Mouse (Mus musculus) embryonic fibroblast, embryonic 13.5 days (primary cell): Measurements from ENCODE around the gene Pramef20. TPM values are rescaled to one million over a fixed set of nuclear protein-coding genes. Genes with fewer than 3 reads are reported as not detected.
"Not testable (repeated sequence)": the region's sequence is repeated elsewhere in the genome, so short reads cannot be mapped to it uniquely, and the experiment has no call there.

Experiments
- H3K27ac ChIP-seq: 2 replicates; pipeline ENCODE4 v1.5.1; 2012; ENCODE audit warnings: low read length, control low read depth, inconsistent platforms; ENCODE audit not compliant: insufficient read depth
- H3K4me1 ChIP-seq: 2 replicates; pipeline ENCODE4 v1.6.1; 2011; ENCODE audit warnings: low read length; ENCODE audit not compliant: control insufficient read depth, insufficient read depth
- H3K4me3 ChIP-seq: 2 replicates; pipeline ENCODE4 v1.5.1; 2011; ENCODE audit warnings: mild to moderate bottlenecking, control low read depth, low read length; ENCODE audit not compliant: insufficient read depth
- CTCF ChIP-seq: IDR thresholded peaks from 2 replicates; pipeline ENCODE4 v1.5.1; 2011; ENCODE audit warnings: mild to moderate bottlenecking, control low read depth, low read length, moderate library complexity, borderline replicate concordance; ENCODE audit not compliant: insufficient read depth
- POLR2A ChIP-seq: IDR thresholded peaks from 2 replicates; pipeline ENCODE4 v1.6.1; 2011; ENCODE audit warnings: low read depth, mild to moderate bottlenecking, control low read depth, low read length, moderate library complexity
- polyA plus RNA-seq: library from polyadenylated mRNA; stranded (reverse); fragments of >200 nt; gene quantifications from 2 replicates; pipeline ENCODE4 v1.2.4, GENCODE M21; 2011; ENCODE audit warnings: low read depth; ENCODE audit not compliant: missing spikeins, insufficient read length

The Pramef20 gene
- polyA plus RNA-seq = not detected in 2 replicates

- Histone ChIP-seq H3K27ac (no peak within 1 kb of the TSS), H3K4me3 (no peak within 1 kb of the TSS), H3K4me1 (no peaks in the 10 kb centered on the region)
- no peak for TF ChIP-seq POLR2A
- TF ChIP-seq CTCF = no peak
These were observed at the start of gene Pramef20 for GRCm38 (mm10) chr4:144377911-144378310. TSS of gene Pramef20 (minus strand) at chr4:144377933.

- Histone ChIP-seq H3K27ac (no peak overlapping the region), H3K4me3 (no peak overlapping the region), H3K4me1 (no peaks in the 10 kb centered on the region)
- no peak for TF ChIP-seq POLR2A
- TF ChIP-seq CTCF = no peak
These were observed 46.9 kb upstream of the Pramef20 start for GRCm38 (mm10) chr4:144424590-144424989.

GRCm38 (mm10) chr4:144420644-144421043 lies 42.9 kb upstream of the Pramef20 start:
- no peak for TF ChIP-seq POLR2A
- peak; percentile 23; the same call in 1 of the 2 replicates for TF ChIP-seq CTCF
- Histone ChIP-seq H3K4me1 (no peaks in the 10 kb centered on the region), H3K4me3 (no peak overlapping the region), H3K27ac (no peak overlapping the region)

- TF ChIP-seq POLR2A (no peak), CTCF (no peak)
- Histone ChIP-seq H3K4me1 (no peaks in the 10 kb centered on the region), H3K4me3 (no peak within 1 kb of the TSS), H3K27ac (no peak within 1 kb of the TSS)
These were observed 30.6 kb upstream of the Pramef20 start, which contains the start of gene Pramef12 for GRCm38 (mm10) chr4:144408290-144408689. TSS of gene Pramef12 (minus strand) at chr4:144408464.

- no peak overlapping the region for H3K27ac ChIP-seq
- TF ChIP-seq CTCF = no peak
- no peak for TF ChIP-seq POLR2A
- H3K4me3 ChIP-seq = no peak overlapping the region
- no peaks in the 10 kb centered on the region for H3K4me1 ChIP-seq
These were observed 28.5 kb upstream of the Pramef20 start for GRCm38 (mm10) chr4:144406261-144406660.

GRCm38 (mm10) chr4:144404456-144405086 lies 26.8 kb upstream of the Pramef20 start:
- H3K4me1 ChIP-seq = no peaks in the 10 kb centered on the region
- H3K27ac ChIP-seq = peak overlapping the region; percentile 15
- no peak for TF ChIP-seq CTCF
- TF ChIP-seq POLR2A = 0 out of 2 replicates have a peak, but pooled peaks have one; percentile 20
- no peak overlapping the region for H3K4me3 ChIP-seq

- TF ChIP-seq POLR2A (no peak), CTCF (no peak)
- H3K4me1 ChIP-seq = no peaks in the 10 kb centered on the region
- H3K4me3 ChIP-seq = no peak overlapping the region
- no peak overlapping the region for H3K27ac ChIP-seq
These were observed 25.0 kb upstream of the Pramef20 start for GRCm38 (mm10) chr4:144402712-144403111.

GRCm38 (mm10) chr4:144396316-144396715 lies 18.6 kb upstream of the Pramef20 start:
- H3K4me3 ChIP-seq = no peak overlapping the region
- H3K27ac ChIP-seq = no peak overlapping the region
- TF ChIP-seq CTCF (no peak), POLR2A (no peak)
- no peaks in the 10 kb centered on the region for H3K4me1 ChIP-seq

- not testable (repeated sequence) for H3K4me3 ChIP-seq, H3K27ac ChIP-seq, H3K4me1 ChIP-seq
These were observed 20.1 kb downstream of the Pramef20 start, which contains the start of gene Gm13119 for GRCm38 (mm10) chr4:144357642-144358041. TSS of gene Gm13119 (plus strand) at chr4:144357942.

- not testable (repeated sequence) for H3K27ac ChIP-seq, H3K4me1 ChIP-seq, H3K4me3 ChIP-seq
These were observed 41.9 kb downstream of the Pramef20 start for GRCm38 (mm10) chr4:144335856-144336255.

- H3K4me3 ChIP-seq, H3K4me1 ChIP-seq, H3K27ac ChIP-seq: not testable (repeated sequence)
These were observed 47.8 kb downstream of the Pramef20 start, which contains the start of gene Gm13128 for GRCm38 (mm10) chr4:144329949-144330348. TSS of gene Gm13128 (plus strand) at chr4:144330249.

Other genes starting within 250 kb of the Pramef20 start
- gene Oog3, start 215.3 kb downstream of the Pramef20 start, polyA plus RNA-seq = not detected in 2 replicates
- not detected in 2 replicates for gene Oog2, start 187.2 kb downstream of the Pramef20 start, polyA plus RNA-seq
- gene C87977, start 164.6 kb downstream of the Pramef20 start, polyA plus RNA-seq = not detected in 2 replicates
- not detected in 2 replicates for gene Pramel5, start 97.4 kb downstream of the Pramef20 start, polyA plus RNA-seq
- not detected in 2 replicates for gene Gm13128, start 47.7 kb downstream of the Pramef20 start, polyA plus RNA-seq
- gene Gm13119, start 20.0 kb downstream of the Pramef20 start, polyA plus RNA-seq = not detected in 2 replicates
- gene Pramef12, start 30.5 kb upstream of the Pramef20 start, polyA plus RNA-seq = not detected in 2 replicates
- not detected in 2 replicates for gene 1700012P22Rik, start 60.8 kb upstream of the Pramef20 start, polyA plus RNA-seq
- not detected in 2 replicates for gene Gm9944, start 75.4 kb upstream of the Pramef20 start, polyA plus RNA-seq
- not detected in 2 replicates for gene Aadacl3, start 85.8 kb upstream of the Pramef20 start, polyA plus RNA-seq
- not detected in 2 replicates for gene 9430007A20Rik, start 141.9 kb upstream of the Pramef20 start, polyA plus RNA-seq
- gene Gm13124, start 187.2 kb upstream of the Pramef20 start, polyA plus RNA-seq = not detected in 2 replicates
- gene Aadacl4, start 235.8 kb upstream of the Pramef20 start, polyA plus RNA-seq = not detected in 2 replicates